Mouse (Mus musculus) liver, postnatal 0 days (tissue): ENCODE measurements around the gene Plg. TPM values are rescaled to one million over a fixed set of nuclear protein-coding genes. Genes with fewer than 3 reads are reported as not detected.
A peak's percentile ranks its signal among the peaks of the same experiment; 100 is the strongest.

ENCODE experiments used
- ATAC-seq: fragments of 200-750 bp; cut with Nextera tagmentation; 2 replicates; pipeline ENCODE4 v1.8.0; 2017; ENCODE audit warnings: mild to moderate bottlenecking, moderate library complexity
- DNase-seq: peaks from one replicate; pipeline ENCODE4 v3.0.0-alpha.2; 2016
- H3K27ac ChIP-seq: fragments of 300-500 bp; sonication (generic); 2 replicates; pipeline ENCODE4 v1.5.1; 2014; ENCODE audit warnings: antibody characterized with exemption, moderate library complexity, mild to moderate bottlenecking, low read depth
- H3K27me3 ChIP-seq: fragments of 300-500 bp; sonication (generic); 2 replicates; pipeline ENCODE4 v1.6.1; 2014; ENCODE audit warnings: low read length, control low read depth, mixed read lengths; ENCODE audit not compliant: insufficient read depth
- H3K36me3 ChIP-seq: fragments of 300-500 bp; sonication (generic); replicated peaks from 2 replicates; pipeline ENCODE4 v1.6.1; 2014; ENCODE audit warnings: mild to moderate bottlenecking, control low read depth, low read length, moderate library complexity, mixed read lengths; ENCODE audit not compliant: insufficient read depth
- H3K4me1 ChIP-seq: fragments of 300-500 bp; sonication (generic); 2 replicates; pipeline ENCODE4 v1.6.1; 2014; ENCODE audit warnings: antibody characterized with exemption, mild to moderate bottlenecking, control low read depth; ENCODE audit not compliant: insufficient read depth
- H3K4me2 ChIP-seq: fragments of 300-500 bp; sonication (generic); 2 replicates; pipeline ENCODE4 v1.6.1; 2014; ENCODE audit warnings: low read depth, mild to moderate bottlenecking, low read length, moderate library complexity, mixed read lengths
- H3K4me3 ChIP-seq: fragments of 300-500 bp; sonication (generic); 2 replicates; pipeline ENCODE4 v1.5.1; 2014; ENCODE audit warnings: low read depth, low read length
- H3K9ac ChIP-seq: fragments of 300-500 bp; sonication (generic); replicated peaks from 2 replicates; pipeline ENCODE4 v1.6.1; 2014; ENCODE audit warnings: mild to moderate bottlenecking, moderate library complexity
- H3K9me3 ChIP-seq: fragments of 300-500 bp; sonication (generic); 2 replicates; pipeline ENCODE4 v1.6.1; 2016; ENCODE audit warnings: mild to moderate bottlenecking, control low read depth, low read length, mixed read lengths
- CTCF ChIP-seq: sonication (generic); IDR thresholded peaks from 2 replicates; pipeline ENCODE4 v1.5.1; 2016; ENCODE audit warnings: antibody characterized with exemption, low read depth
- EP300 ChIP-seq: IDR thresholded peaks from 2 replicates; pipeline ENCODE4 v1.6.1; 2016; ENCODE audit warnings: antibody characterized with exemption, low read depth, mild to moderate bottlenecking
- WGBS: fragments of 180-500 bp; shearing (Covaris S2); extraction: QIAGEN DNeasy Blood & Tissue Kit; methylation state at CpG from one replicate; pipeline ENCODE4 v1.1.7; 2014; ENCODE audit not compliant: insufficient replicate concordance; 5-methylcytosine and 5-hydroxymethylcytosine counted together
- polyA plus RNA-seq: library from polyadenylated mRNA; unstranded; fragments of >200 nt; fragmentation: Nextera tagmentation; extraction: Ambion mirVana; gene quantifications from 2 replicates; pipeline ENCODE4 v1.2.1, GENCODE M21; 2015

The Plg gene
- polyA plus RNA-seq, 1 experiment from 2014 or later, result 1,170 TPM

- ATAC-seq, result peak; percentile 47
- no peak overlapping the region for H3K27ac ChIP-seq
- no peak overlapping the region for H3K4me3 ChIP-seq
- H3K4me1 ChIP-seq, result no peaks in the 10 kb centered on the region
- TF ChIP-seq EP300 (no peak), CTCF (peak; percentile 85)
- peaks cover 10% of the 10 kb centered on the region for H3K36me3 ChIP-seq
- WGBS, result 36% methylated on average over 6 of the region's 6 CpGs
- no peaks in the 10 kb centered on the region for H3K9me3 ChIP-seq
- peak; percentile 80 for DNase-seq
- no peaks in the 10 kb centered on the region for H3K27me3 ChIP-seq
- H3K9ac ChIP-seq, result no peak overlapping the region
- H3K4me2 ChIP-seq, result no peak overlapping the region
Observed at GRCm38 (mm10) chr17:12416250-12416895, 38.0 kb downstream of the Plg start.

- H3K27ac ChIP-seq, result no peak overlapping the region
- no peaks in the 10 kb centered on the region for H3K9me3 ChIP-seq
- WGBS, result 66% methylated on average over 19 of the region's 19 CpGs
- H3K4me1 ChIP-seq, result no peaks in the 10 kb centered on the region
- ATAC-seq (no peak), DNase-seq (no peak)
- TF ChIP-seq CTCF (no peak), EP300 (no peak)
- peaks cover 10% of the 10 kb centered on the region for H3K36me3 ChIP-seq
- H3K4me3 ChIP-seq, result no peak overlapping the region
- no peaks in the 10 kb centered on the region for H3K27me3 ChIP-seq
- no peak overlapping the region for H3K4me2 ChIP-seq
- no peak overlapping the region for H3K9ac ChIP-seq
Observed at GRCm38 (mm10) chr17:12419491-12420079, 41.2 kb downstream of the Plg start.

DNA sequence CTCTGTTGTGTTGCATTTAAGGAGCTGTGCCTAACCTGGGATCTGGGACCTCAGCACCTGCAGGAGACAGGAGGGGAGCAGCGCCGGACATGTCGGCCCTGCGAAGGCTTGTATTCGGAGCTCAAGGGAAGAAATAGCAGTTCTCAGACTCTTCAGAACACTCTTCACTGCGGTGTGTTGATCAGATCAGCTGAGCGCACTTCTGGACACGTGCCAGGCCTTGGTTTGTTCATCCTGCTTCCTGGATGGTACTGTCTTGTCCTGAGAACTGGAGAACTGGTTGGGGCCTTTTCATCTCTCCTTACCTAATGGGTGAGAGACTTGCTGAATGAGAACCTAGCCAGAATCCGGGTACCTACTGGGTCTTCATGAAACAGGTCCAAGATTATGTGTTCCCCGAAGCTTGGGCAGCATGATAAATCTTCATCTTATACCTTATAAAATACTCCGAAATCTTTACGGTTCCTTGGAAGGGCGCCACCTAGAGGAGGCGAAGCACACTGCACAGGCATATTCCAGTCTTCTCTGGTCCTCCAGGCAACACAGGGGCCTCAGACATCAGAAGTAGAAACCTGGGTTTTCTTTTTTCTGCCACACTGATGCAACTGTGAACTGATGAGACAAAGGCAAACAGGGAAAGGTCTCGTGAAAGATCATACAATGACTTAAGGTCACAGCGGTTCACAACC lies 42.6 kb downstream of the Plg start:
- peaks cover 10% of the 10 kb centered on the region for H3K36me3 ChIP-seq
- WGBS, result 72% methylated on average over 16 of the region's 16 CpGs
- H3K4me1 ChIP-seq, result no peaks in the 10 kb centered on the region
- no peaks in the 10 kb centered on the region for H3K27me3 ChIP-seq
- H3K4me3 ChIP-seq, result no peak overlapping the region
- no peaks in the 10 kb centered on the region for H3K9me3 ChIP-seq
- H3K4me2 ChIP-seq, result no peak overlapping the region
- H3K9ac ChIP-seq, result no peak overlapping the region
- TF ChIP-seq CTCF (peak; percentile 70), EP300 (no peak)
- H3K27ac ChIP-seq, result no peak overlapping the region
- DNase-seq (peak; percentile 33), ATAC-seq (peak; percentile 27; the same call in 1 of the 2 replicates)

DNA sequence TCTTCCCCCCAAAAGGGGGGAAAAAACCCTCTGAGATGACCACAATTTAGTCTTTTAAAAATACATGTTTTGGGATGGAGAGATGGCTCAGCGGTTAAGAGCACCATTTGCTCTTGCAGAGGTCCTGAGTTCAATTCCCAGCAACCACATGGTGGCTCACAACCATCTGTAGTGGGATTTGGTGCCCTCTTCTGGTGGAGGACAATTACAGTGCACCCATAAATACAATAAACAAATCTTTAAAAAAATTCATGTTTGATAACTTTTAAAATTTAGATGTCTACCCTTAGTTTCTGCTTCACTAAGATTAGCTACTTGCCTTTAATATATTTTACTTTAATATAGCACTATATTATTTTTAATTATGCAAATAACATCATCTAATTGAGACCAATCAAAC lies 43.7 kb downstream of the Plg start:
- 83% methylated on average over 1 of the region's 1 CpGs for WGBS
- peak; percentile 29; the same call in 1 of the 2 replicates for TF ChIP-seq CTCF
- no peak for TF ChIP-seq EP300
- Histone ChIP-seq H3K27me3 (no peaks in the 10 kb centered on the region), H3K4me3 (no peak overlapping the region), H3K9ac (no peak overlapping the region), H3K27ac (no peak overlapping the region), H3K4me1 (no peaks in the 10 kb centered on the region), H3K9me3 (no peaks in the 10 kb centered on the region), H3K36me3 (peaks cover 7% of the 10 kb centered on the region), H3K4me2 (no peak overlapping the region)
- DNase-seq, result no peak
- no peak for ATAC-seq

DNA sequence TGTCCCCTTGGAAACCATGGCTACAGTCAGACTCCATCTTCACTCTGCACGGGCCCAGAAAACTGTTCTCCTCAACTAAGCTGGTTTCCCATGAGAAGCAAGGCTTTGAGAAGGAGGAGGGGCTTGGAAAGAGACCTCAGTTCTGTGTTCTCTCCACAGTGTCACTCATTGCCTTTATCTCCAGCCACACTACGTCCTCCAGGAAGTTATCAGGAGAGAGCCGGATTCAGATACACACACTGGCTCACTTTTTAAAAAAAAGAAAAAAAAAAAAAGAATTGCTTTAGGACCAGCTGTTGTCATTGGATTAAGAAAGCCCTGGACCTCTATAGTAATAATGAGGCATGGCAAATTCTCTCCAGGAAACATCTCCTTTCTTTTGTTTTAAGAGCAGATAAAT lies 48.7 kb downstream of the Plg start:
- no peak overlapping the region for H3K27ac ChIP-seq
- 38% methylated on average over 3 of the region's 3 CpGs for WGBS
- ATAC-seq, result peak; percentile 65; the same call in 1 of the 2 replicates
- TF ChIP-seq CTCF, result no peak
- peak; percentile 54 for TF ChIP-seq EP300
- no peak overlapping the region for H3K4me2 ChIP-seq
- no peak overlapping the region for H3K9ac ChIP-seq
- no peak for DNase-seq
- no peak overlapping the region for H3K4me3 ChIP-seq
- H3K36me3 ChIP-seq, result no peaks in the 10 kb centered on the region
- no peaks in the 10 kb centered on the region for H3K9me3 ChIP-seq
- no peaks in the 10 kb centered on the region for H3K4me1 ChIP-seq
- H3K27me3 ChIP-seq, result no peaks in the 10 kb centered on the region

DNA sequence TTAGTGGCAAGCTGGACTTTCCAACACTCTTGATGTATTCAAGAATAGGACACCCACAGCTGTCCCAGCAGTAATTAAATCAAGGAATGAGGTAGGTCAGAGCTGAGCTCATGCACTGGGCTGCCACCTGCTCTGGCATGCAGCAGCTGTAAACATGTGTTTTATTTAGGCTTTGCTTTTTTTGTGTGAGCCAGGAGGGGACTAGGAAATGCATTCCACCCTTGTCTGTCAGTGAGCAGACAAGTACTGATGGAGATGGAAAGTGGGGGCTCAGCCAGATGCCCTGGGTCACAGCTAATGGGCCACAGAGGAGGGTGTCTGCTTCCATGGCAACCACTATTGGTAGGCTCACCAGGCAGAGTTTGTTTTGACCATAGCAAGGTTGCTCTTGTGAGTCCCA lies 50.0 kb downstream of the Plg start:
- TF ChIP-seq EP300 (no peak), CTCF (no peak)
- no peaks in the 10 kb centered on the region for H3K9me3 ChIP-seq
- H3K4me1 ChIP-seq, result no peaks in the 10 kb centered on the region
- no peak overlapping the region for H3K27ac ChIP-seq
- no peak overlapping the region for H3K4me3 ChIP-seq
- DNase-seq (no peak), ATAC-seq (no peak)
- H3K4me2 ChIP-seq, result no peak overlapping the region
- H3K36me3 ChIP-seq, result no peaks in the 10 kb centered on the region
- no peaks in the 10 kb centered on the region for H3K27me3 ChIP-seq
- H3K9ac ChIP-seq, result no peak overlapping the region
